Mouse (Mus musculus) embryonic facial prominence, embryonic 12.5 days (tissue): Measurements from ENCODE around the gene Ctrc. TPM values are rescaled to one million over a fixed set of nuclear protein-coding genes. Genes with fewer than 3 reads are reported as not detected.

Source experiments
- ATAC-seq: fragments of 200-750 bp; cut with Nextera tagmentation; 2 replicates; pipeline ENCODE4 v1.8.0; 2017; ENCODE audit not compliant: insufficient number of reproducible peaks, insufficient read depth, low FRiP score, low TSS enrichment
- H3K27ac ChIP-seq: fragments of 300-500 bp; sonication (generic); 2 replicates; pipeline ENCODE4 v1.5.1; 2016; ENCODE audit warnings: mild to moderate bottlenecking
- H3K27me3 ChIP-seq: fragments of 300-500 bp; sonication (generic); 2 replicates; pipeline ENCODE4 v1.6.1; 2016; ENCODE audit warnings: mild to moderate bottlenecking, moderate library complexity
- H3K36me3 ChIP-seq: fragments of 300-500 bp; sonication (generic); 2 replicates; pipeline ENCODE4 v1.6.1; 2016; ENCODE audit warnings: mild to moderate bottlenecking
- H3K4me1 ChIP-seq: fragments of 300-500 bp; sonication (generic); 2 replicates; pipeline ENCODE4 v1.6.1; 2016
- H3K4me2 ChIP-seq: fragments of 300-500 bp; sonication (generic); replicated peaks from 2 replicates; pipeline ENCODE4 v1.6.1; 2016; ENCODE audit warnings: mild to moderate bottlenecking, moderate library complexity
- H3K4me3 ChIP-seq: fragments of 300-500 bp; sonication (generic); 2 replicates; pipeline ENCODE4 v1.5.1; 2016; ENCODE audit warnings: mild to moderate bottlenecking
- H3K9ac ChIP-seq: fragments of 300-500 bp; sonication (generic); 2 replicates; pipeline ENCODE4 v1.6.1; 2016; ENCODE audit warnings: mild to moderate bottlenecking, moderate library complexity
- H3K9me3 ChIP-seq: fragments of 300-500 bp; sonication (generic); 2 replicates; pipeline ENCODE4 v1.6.1; 2016; ENCODE audit warnings: mild to moderate bottlenecking, moderate library complexity
- WGBS: fragments of 180-500 bp; shearing (Covaris S2); methylation state at CpG from one replicate; pipeline ENCODE4 v1.1.7; 2016; 5-methylcytosine and 5-hydroxymethylcytosine counted together
- polyA plus RNA-seq: library from polyadenylated mRNA; unstranded; fragments of >200 nt; fragmentation: Nextera tagmentation; extraction: Ambion mirVana; gene quantifications from 2 replicates; pipeline ENCODE4 v1.2.1, GENCODE M21; 2016

Gene Ctrc
- polyA plus RNA-seq, 1 experiment from 2014 or later: not detected

DNA sequence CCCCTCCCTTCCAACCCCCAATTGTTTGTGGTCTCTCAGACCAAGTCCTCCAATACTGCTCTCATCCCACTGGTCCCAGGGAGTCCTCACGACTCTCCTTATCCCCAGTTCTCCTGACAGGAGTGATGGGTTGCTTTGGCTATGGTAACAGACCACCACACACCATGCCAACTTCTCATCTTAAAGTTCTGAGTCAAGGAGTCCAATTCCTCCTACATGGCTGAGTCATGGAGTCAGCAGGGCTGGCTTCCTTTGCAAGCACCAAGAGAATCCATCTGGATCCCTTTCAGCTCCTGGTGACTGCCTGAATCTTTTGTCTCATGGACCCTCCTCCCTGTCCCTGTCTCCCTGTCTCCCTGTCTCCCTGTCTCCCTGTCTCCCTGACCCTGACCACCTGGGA is 12.2 kb downstream of the Ctrc start:
- Histone ChIP-seq H3K9me3 (no peaks in the 10 kb centered on the region), H3K4me3 (no peak overlapping the region), H3K36me3 (no peaks in the 10 kb centered on the region), H3K4me1 (no peaks in the 10 kb centered on the region), H3K4me2 (no peak overlapping the region), H3K9ac (no peak overlapping the region), H3K27me3 (no peaks in the 10 kb centered on the region), H3K27ac (no peak overlapping the region)
- WGBS: 59% methylated on average over 1 of the region's 1 CpGs
- ATAC-seq: no peak

DNA sequence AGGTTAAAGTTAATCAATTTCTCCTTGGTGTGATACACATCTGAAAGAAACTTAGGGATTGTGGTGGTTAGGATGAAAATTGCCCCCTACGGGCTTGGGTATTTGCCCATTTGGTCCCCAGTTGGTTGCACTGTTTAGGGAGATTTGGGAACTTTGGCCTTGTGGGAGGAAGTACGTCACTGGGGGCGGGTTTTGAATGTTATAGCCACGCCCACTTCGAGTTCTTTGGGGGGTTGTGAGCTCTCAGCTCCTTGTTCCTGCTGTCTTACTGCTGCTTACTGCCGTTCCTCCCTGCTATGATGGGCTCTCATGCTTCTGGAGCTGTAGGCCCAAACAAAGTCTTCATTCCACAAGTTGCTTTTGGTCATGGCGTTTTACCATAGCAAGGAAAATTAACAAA is 14.8 kb downstream of the Ctrc start:
- ATAC-seq: no peak
- Histone ChIP-seq H3K9me3 (no peaks in the 10 kb centered on the region), H3K4me2 (no peak overlapping the region), H3K36me3 (no peaks in the 10 kb centered on the region), H3K27me3 (no peaks in the 10 kb centered on the region), H3K27ac (no peak overlapping the region), H3K4me3 (no peak overlapping the region), H3K9ac (no peak overlapping the region), H3K4me1 (no peaks in the 10 kb centered on the region)
- 81% methylated on average over 7 of the region's 7 CpGs for WGBS

DNA sequence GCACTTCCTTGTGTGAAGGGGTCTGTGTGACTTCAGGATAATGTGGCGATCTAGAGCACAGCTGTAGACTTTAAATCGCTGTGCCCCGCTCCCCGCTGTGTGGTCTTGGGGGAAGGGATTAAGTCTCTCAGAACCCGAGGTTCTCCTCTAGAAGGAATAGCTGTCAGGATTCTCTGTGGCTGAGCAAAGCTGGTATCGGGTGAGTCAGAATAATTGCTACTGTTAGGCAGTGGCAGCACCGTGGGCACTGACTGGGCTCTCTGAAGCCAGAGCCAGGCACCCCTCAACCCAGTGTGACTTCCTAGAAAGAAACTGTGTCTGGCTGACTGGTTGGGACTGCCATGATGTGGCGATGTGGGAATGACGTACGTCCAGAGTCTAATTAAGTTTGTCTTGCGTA is 15.8 kb downstream of the Ctrc start:
- ATAC-seq: no peak
- WGBS: 49% methylated on average over 11 of the region's 11 CpGs
- H3K9ac ChIP-seq: no peak overlapping the region

DNA sequence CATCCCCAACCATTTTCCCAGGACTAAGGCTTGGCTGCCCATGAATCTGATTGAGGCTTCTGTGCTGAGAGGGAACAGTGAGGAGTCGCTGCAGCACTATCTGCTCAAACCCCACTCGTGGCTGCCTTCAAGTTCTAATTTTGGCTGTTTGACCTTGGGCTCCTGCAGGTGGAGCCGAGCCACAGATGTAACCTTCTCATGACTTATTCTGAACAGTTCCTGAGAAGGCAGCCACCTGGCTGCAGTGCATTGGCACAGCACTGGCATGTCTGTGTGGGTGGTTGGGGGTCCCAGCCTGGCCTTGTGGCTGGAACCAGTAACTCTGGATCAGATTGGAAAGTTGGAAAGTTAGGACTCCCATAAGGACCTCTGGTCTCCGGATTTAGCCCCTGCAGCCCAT is 18.0 kb downstream of the Ctrc start:
- WGBS: 65% methylated on average over 4 of the region's 4 CpGs
- no peak overlapping the region for H3K4me3 ChIP-seq
- no peak overlapping the region for H3K27ac ChIP-seq
- no peak overlapping the region for H3K4me2 ChIP-seq
- H3K27me3 ChIP-seq: no peaks in the 10 kb centered on the region
- no peaks in the 10 kb centered on the region for H3K9me3 ChIP-seq
- ATAC-seq: no peak
- H3K36me3 ChIP-seq: no peaks in the 10 kb centered on the region
- no peak overlapping the region for H3K9ac ChIP-seq
- H3K4me1 ChIP-seq: no peaks in the 10 kb centered on the region

More for the DNA sequence above, 15.8 kb downstream of the Ctrc start:
- Histone ChIP-seq H3K27ac (no peak overlapping the region), H3K4me1 (no peaks in the 10 kb centered on the region), H3K4me2 (no peak overlapping the region), H3K4me3 (no peak overlapping the region), H3K27me3 (no peaks in the 10 kb centered on the region), H3K36me3 (no peaks in the 10 kb centered on the region), H3K9me3 (no peaks in the 10 kb centered on the region)

DNA sequence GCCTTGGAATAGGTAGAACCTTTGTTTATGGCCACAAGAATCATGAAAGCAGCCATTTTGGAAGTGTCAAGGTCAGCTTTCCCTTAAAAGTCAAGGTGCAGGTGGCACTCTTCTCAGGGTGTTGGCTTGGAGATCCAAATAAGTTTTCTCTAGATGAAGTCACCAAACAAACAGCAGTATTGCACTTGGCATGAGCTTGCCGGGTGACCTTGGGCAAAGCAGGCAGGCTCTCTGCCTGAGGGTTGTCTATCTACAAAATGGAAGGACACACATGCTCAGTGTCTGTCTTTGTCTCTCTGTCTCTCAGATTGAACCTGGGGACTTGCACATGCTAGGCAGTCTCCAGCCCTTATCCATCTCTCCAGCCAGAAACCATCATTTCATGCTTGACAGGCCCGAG is 18.8 kb downstream of the Ctrc start:
- Histone ChIP-seq H3K4me1 (no peaks in the 10 kb centered on the region), H3K27me3 (no peaks in the 10 kb centered on the region), H3K36me3 (no peaks in the 10 kb centered on the region), H3K9ac (no peak overlapping the region), H3K27ac (no peak overlapping the region), H3K4me2 (no peak overlapping the region), H3K4me3 (no peak overlapping the region), H3K9me3 (no peaks in the 10 kb centered on the region)
- no peak for ATAC-seq
- 88% methylated on average over 2 of the region's 2 CpGs for WGBS

DNA sequence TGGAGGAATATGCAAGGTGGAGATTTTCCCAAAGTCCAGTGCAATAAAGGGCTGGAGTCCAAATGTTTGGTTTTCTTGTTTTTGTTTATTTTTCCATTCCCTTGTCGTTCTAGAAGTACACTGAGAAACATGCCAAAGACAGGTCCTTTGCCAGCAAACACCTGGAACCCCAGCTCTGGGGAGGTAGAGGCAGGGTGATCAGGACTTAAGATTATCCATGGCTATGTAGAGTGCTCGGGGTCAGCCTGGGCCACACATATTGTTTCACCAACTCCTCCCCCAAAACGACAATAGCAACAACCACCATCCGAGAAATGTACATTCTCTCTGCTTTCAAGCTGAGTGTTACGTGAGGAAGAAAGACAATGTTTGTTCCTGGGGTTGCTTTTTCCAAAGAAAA is 20.1 kb downstream of the Ctrc start, which contains the start of gene Cela2a:
TSS of gene Cela2a (minus strand) at position 101 of the 400 bp plus-strand sequence.
- Histone ChIP-seq H3K4me3 (no peak within 1 kb of the TSS), H3K4me1 (no peaks in the 10 kb centered on the region), H3K4me2 (no peak within 1 kb of the TSS), H3K27ac (no peak within 1 kb of the TSS), H3K9ac (no peak within 1 kb of the TSS), H3K9me3 (no peaks in the 10 kb centered on the region), H3K36me3 (no peaks in the 10 kb centered on the region), H3K27me3 (no peaks in the 10 kb centered on the region)
- WGBS: 65% methylated on average over 5 of the region's 5 CpGs
- no peak for ATAC-seq

DNA sequence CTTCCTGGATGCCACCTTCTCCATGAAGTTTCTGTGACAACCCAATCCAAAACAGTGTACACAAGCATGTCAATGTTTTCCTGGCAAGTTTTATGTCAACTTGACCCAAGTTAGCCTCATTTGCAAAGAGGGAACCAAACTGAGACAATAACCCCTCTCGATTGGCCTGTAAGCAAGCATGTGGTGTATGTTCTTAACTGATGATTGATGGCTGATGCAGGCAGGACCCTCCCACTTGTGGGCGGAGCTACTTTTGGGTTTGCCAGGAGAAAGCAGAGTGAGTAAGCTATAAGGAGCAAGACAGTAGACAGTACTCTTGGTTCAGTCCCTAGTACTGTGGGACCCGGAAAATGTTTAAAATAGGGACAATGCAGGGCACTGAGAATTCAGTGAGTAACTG is 23.2 kb downstream of the Ctrc start:
- Histone ChIP-seq H3K9ac (no peak overlapping the region), H3K27ac (no peak overlapping the region), H3K4me1 (no peaks in the 10 kb centered on the region), H3K27me3 (no peaks in the 10 kb centered on the region), H3K9me3 (no peaks in the 10 kb centered on the region), H3K4me3 (no peak overlapping the region), H3K36me3 (no peaks in the 10 kb centered on the region), H3K4me2 (no peak overlapping the region)
- ATAC-seq: no peak
- WGBS: 57% methylated on average over 3 of the region's 3 CpGs

DNA sequence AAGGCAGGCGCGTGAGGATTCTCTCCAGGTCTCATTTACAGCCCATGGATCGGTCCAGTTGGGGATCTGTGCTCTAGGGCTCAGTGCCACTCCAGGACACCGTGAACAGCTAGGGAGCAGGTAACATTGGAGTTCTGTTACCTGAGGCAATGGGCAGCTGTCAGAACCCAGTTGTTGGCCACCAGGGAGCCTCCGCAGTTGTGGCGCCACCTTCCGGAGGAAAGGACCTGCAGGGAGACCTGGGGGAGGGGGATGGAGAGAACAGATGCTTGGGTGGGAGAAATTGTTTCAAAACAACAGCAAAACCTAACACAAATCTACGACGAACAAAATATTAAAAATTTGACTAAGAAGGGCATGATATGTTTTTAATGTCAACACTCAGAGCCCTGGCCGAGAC is 24.1 kb downstream of the Ctrc start:
- no peak overlapping the region for H3K4me2 ChIP-seq
- no peaks in the 10 kb centered on the region for H3K4me1 ChIP-seq
- no peak overlapping the region for H3K9ac ChIP-seq
- no peaks in the 10 kb centered on the region for H3K27me3 ChIP-seq
- no peaks in the 10 kb centered on the region for H3K9me3 ChIP-seq
- no peak overlapping the region for H3K4me3 ChIP-seq
- H3K36me3 ChIP-seq: no peaks in the 10 kb centered on the region
- ATAC-seq: no peak
- WGBS: 75% methylated on average over 10 of the region's 10 CpGs
- no peak overlapping the region for H3K27ac ChIP-seq

DNA sequence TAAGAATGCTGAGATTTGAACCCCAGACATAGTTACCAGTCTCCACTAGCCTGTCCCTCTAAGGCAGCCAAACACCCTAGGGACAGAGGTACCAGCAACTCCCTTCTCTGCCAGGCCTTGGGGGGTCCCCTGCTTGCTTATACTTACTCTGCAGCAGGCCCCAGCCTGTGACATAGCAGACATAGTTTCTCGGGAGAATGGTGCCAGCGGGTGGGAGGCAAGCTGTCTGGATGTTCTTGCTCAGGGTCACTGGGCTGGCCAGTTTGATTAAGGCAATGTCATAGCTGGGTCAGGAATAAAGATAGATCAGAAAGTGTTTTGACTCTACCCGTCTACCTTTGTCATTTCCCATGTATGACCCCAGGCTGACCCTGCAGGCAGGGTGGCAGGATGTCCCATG is 25.0 kb downstream of the Ctrc start:
- WGBS: 69% methylated on average over 3 of the region's 3 CpGs
- no peak for ATAC-seq
- no peak overlapping the region for H3K4me3 ChIP-seq

DNA sequence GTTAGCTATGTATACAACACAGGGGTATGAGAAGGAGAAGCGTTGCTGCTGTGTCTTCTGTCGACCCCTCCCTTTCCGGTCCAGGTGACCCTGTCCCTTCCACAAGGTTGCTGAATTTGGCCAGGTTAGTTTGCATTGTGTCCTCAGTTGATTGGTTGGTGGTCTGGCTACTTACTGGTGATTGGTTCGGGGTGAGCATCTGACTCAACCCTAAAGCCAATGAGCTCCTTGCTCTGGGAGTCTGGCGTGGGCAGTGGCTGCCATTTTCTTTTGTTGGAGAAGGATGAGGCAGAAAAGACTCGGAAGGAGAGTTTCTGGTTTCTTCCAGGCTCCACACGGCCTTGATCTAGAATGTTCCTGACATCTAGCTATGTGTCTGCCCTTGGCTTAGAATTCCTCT is 26.8 kb downstream of the Ctrc start:
- Histone ChIP-seq H3K9ac (no peak overlapping the region), H3K4me2 (no peak overlapping the region), H3K4me1 (no peaks in the 10 kb centered on the region), H3K4me3 (no peak overlapping the region), H3K27ac (no peak overlapping the region), H3K9me3 (no peaks in the 10 kb centered on the region), H3K27me3 (no peaks in the 10 kb centered on the region), H3K36me3 (0 out of 2 replicates have a peak, but pooled peaks cover 9% of the 10 kb centered on the region)
- no peak for ATAC-seq
- 92% methylated on average over 7 of the region's 7 CpGs for WGBS

More for the DNA sequence above, 25.0 kb downstream of the Ctrc start:
- H3K9ac ChIP-seq: no peak overlapping the region
- H3K27me3 ChIP-seq: no peaks in the 10 kb centered on the region
- H3K27ac ChIP-seq: no peak overlapping the region
- H3K4me1 ChIP-seq: no peaks in the 10 kb centered on the region
- H3K4me2 ChIP-seq: no peak overlapping the region
- H3K36me3 ChIP-seq: no peaks in the 10 kb centered on the region
- H3K9me3 ChIP-seq: no peaks in the 10 kb centered on the region

DNA sequence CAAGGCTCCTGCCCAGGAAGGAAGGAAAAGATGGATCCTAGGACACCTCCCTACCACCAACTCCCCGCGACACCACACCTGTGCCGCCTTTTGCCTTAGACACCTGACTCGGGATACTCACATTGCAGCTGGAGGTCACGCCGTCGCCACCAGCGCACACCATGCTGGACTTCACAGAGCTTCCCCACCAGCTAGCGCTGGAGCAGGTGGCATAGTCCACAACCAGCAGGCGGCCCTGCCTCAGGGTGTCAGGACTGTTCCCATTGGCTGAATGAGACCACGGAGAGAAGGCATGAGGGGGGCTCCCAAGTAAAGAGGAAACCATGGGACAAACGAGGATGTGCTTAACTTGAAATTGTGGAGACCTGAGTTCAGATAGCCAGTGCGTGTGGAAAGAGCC is 27.3 kb downstream of the Ctrc start:
- Histone ChIP-seq H3K9me3 (no peaks in the 10 kb centered on the region), H3K9ac (no peak overlapping the region), H3K4me3 (no peak overlapping the region), H3K27ac (no peak overlapping the region), H3K27me3 (no peaks in the 10 kb centered on the region), H3K4me2 (no peak overlapping the region), H3K36me3 (peaks cover 12% of the 10 kb centered on the region; the same call in 1 of the 2 replicates), H3K4me1 (no peaks in the 10 kb centered on the region)
- ATAC-seq: no peak
- WGBS: 89% methylated on average over 13 of the region's 13 CpGs

DNA sequence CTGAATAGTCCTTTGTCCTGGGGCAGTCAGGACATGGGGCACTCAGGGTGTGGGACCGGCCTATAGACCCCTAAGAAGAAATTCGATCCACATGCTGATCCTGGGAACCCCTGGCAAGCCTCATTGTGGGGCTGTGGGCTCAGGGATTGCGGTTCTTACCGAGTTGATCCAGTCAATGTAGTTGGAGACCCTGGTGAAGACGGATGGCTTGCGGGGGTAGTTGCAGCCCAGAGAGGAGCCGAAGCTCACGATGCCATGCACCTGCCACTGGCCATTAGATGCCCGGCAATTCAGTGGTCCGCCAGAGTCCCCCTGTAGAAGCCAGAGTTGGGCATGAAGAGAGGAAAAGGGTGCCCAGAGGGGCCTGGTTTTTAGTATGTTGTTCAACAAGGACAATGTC is 28.5 kb downstream of the Ctrc start:
- Histone ChIP-seq H3K36me3 (peaks cover 22% of the 10 kb centered on the region; the same call in 1 of the 2 replicates), H3K9ac (no peak overlapping the region), H3K27me3 (no peaks in the 10 kb centered on the region), H3K9me3 (no peaks in the 10 kb centered on the region), H3K4me1 (no peaks in the 10 kb centered on the region), H3K4me3 (no peak overlapping the region), H3K27ac (no peak overlapping the region), H3K4me2 (no peak overlapping the region)
- WGBS: 62% methylated on average over 10 of the region's 10 CpGs
- ATAC-seq: no peak
